Mouse (Mus musculus): Measurements from ENCODE around the gene Zdhhc3.

- TF ChIP-seq CTCF (IDR thresholded peaks at IDR 0.05; ENCODE audit: low read depth) (peak; percentile 97), EP300 (IDR thresholded peaks at IDR 0.05; ENCODE audit: low read depth) (no peak)
Measured at GRCm38 (mm10) chr9:123159330-123159729, 46.3 kb upstream of the Zdhhc3 start.

Measured in heart, postnatal 0 days (tissue).